Mouse (Mus musculus): ENCODE data around the gene Cma2. TPM values are rescaled to one million over a fixed set of nuclear protein-coding genes. Genes with fewer than 3 reads are reported as not detected.
"Not testable (repeated sequence)": the region's sequence is repeated elsewhere in the genome, so short reads cannot be mapped to it uniquely, and the experiment has no call there.

Gene Cma2
- polyA plus RNA-seq, 1 experiment: not detected

- WGBS: 21% methylated on average over 7 of the region's 7 CpGs
- H3K4me3 ChIP-seq (replicated peaks; ENCODE audit: insufficient read depth, low read depth, low read length): no peak overlapping the region
These were observed 17.2 kb upstream of the Cma2 start for GRCm38 (mm10) chr14:55933586-55933985.

GRCm38 (mm10) chr14:55940070-55940800 is 10.5 kb upstream of the Cma2 start:
- H3K27me3 ChIP-seq (ENCODE audit: control insufficient read depth, insufficient read depth, low read length): no peaks in the 10 kb centered on the region
- H3K4me1 ChIP-seq (ENCODE audit: control insufficient read depth, insufficient read depth, low read length): peaks cover 5% of the 10 kb centered on the region
- 12% methylated on average over 7 of the region's 7 CpGs for WGBS
- peak overlapping the region; percentile 50 for H3K27ac ChIP-seq (ENCODE audit: insufficient read depth, low read length)
- DNase-seq: peak; percentile 18 to 43
- TF ChIP-seq CTCF (IDR thresholded peaks at IDR 0.05; ENCODE audit: borderline replicate concordance, insufficient read depth, low read depth, low read length): no peak
- no peak for TF ChIP-seq POLR2A (IDR thresholded peaks at IDR 0.05; ENCODE audit: borderline replicate concordance, insufficient read depth, low read length)
- H3K4me3 ChIP-seq (replicated peaks; ENCODE audit: insufficient read depth, low read depth, low read length): no peak overlapping the region

More at GRCm38 (mm10) chr14:55933586-55933985, 17.2 kb upstream of the Cma2 start:
- H3K27me3 ChIP-seq (ENCODE audit: control insufficient read depth, insufficient read depth, low read length): no peaks in the 10 kb centered on the region
- TF ChIP-seq CTCF (IDR thresholded peaks at IDR 0.05; ENCODE audit: borderline replicate concordance, insufficient read depth, low read depth, low read length) (no peak), POLR2A (IDR thresholded peaks at IDR 0.05; ENCODE audit: borderline replicate concordance, insufficient read depth, low read length) (no peak)
- H3K4me1 ChIP-seq (ENCODE audit: control insufficient read depth, insufficient read depth, low read length): no peaks in the 10 kb centered on the region
- H3K27ac ChIP-seq (ENCODE audit: insufficient read depth, low read length): no peak overlapping the region
- DNase-seq: no peak

GRCm38 (mm10) chr14:55943601-55944000 is 7.2 kb upstream of the Cma2 start:
- no peak for DNase-seq
- H3K27me3 ChIP-seq (ENCODE audit: control insufficient read depth, insufficient read depth, low read length): no peaks in the 10 kb centered on the region
- H3K4me3 ChIP-seq (replicated peaks; ENCODE audit: insufficient read depth, low read depth, low read length): no peak overlapping the region
- TF ChIP-seq CTCF (IDR thresholded peaks at IDR 0.05; ENCODE audit: borderline replicate concordance, insufficient read depth, low read depth, low read length): no peak
- no peak for TF ChIP-seq POLR2A (IDR thresholded peaks at IDR 0.05; ENCODE audit: borderline replicate concordance, insufficient read depth, low read length)
- WGBS: 84% methylated on average over 11 of the region's 11 CpGs
- H3K4me1 ChIP-seq (ENCODE audit: control insufficient read depth, insufficient read depth, low read length): peaks cover 10% of the 10 kb centered on the region
- H3K27ac ChIP-seq (ENCODE audit: insufficient read depth, low read length): no peak overlapping the region

- TF ChIP-seq POLR2A (IDR thresholded peaks at IDR 0.05; ENCODE audit: borderline replicate concordance, insufficient read depth, low read length): no peak
- no peak for TF ChIP-seq CTCF (IDR thresholded peaks at IDR 0.05; ENCODE audit: borderline replicate concordance, insufficient read depth, low read depth, low read length)
- DNase-seq: no peak
- H3K4me1 ChIP-seq (ENCODE audit: control insufficient read depth, insufficient read depth, low read length): peaks cover 10% of the 10 kb centered on the region
- 92% methylated on average over 4 of the region's 4 CpGs for WGBS
- no peak within 1 kb of the TSS for H3K4me3 ChIP-seq (replicated peaks; ENCODE audit: insufficient read depth, low read depth, low read length)
- H3K27me3 ChIP-seq (ENCODE audit: control insufficient read depth, insufficient read depth, low read length): no peaks in the 10 kb centered on the region
- H3K27ac ChIP-seq (ENCODE audit: insufficient read depth, low read length): no peak within 1 kb of the TSS
These were observed 6.2 kb upstream of the Cma2 start, which contains the start of gene Cma1 for GRCm38 (mm10) chr14:55944575-55944974. Cma1 (minus strand) TSS chr14:55944675.

GRCm38 (mm10) chr14:55946269-55946969 is 4.4 kb upstream of the Cma2 start:
- 91% methylated on average over 2 of the region's 2 CpGs for WGBS
- no peak for DNase-seq

GRCm38 (mm10) chr14:55963263-55963662 is 12.5 kb downstream of the Cma2 start:
- DNase-seq: no peak
- Histone ChIP-seq H3K4me1 (ENCODE audit: control insufficient read depth, insufficient read depth, low read length) (no peaks in the 10 kb centered on the region), H3K27ac (ENCODE audit: insufficient read depth, low read length) (no peak overlapping the region), H3K4me3 (replicated peaks; ENCODE audit: insufficient read depth, low read depth, low read length) (no peak overlapping the region), H3K27me3 (ENCODE audit: control insufficient read depth, insufficient read depth, low read length) (no peaks in the 10 kb centered on the region)
- TF ChIP-seq POLR2A (IDR thresholded peaks at IDR 0.05; ENCODE audit: borderline replicate concordance, insufficient read depth, low read length) (no peak), CTCF (IDR thresholded peaks at IDR 0.05; ENCODE audit: borderline replicate concordance, insufficient read depth, low read depth, low read length) (no peak)
- WGBS: 17% methylated on average over 1 of the region's 1 CpGs

More at GRCm38 (mm10) chr14:55946269-55946969, 4.4 kb upstream of the Cma2 start:
- TF ChIP-seq POLR2A (IDR thresholded peaks at IDR 0.05; ENCODE audit: borderline replicate concordance, insufficient read depth, low read length): no peak
- no peak for TF ChIP-seq CTCF (IDR thresholded peaks at IDR 0.05; ENCODE audit: borderline replicate concordance, insufficient read depth, low read depth, low read length)
- H3K27me3 ChIP-seq (ENCODE audit: control insufficient read depth, insufficient read depth, low read length): no peaks in the 10 kb centered on the region; the same call in 1 of the 2 replicates
- H3K4me1 ChIP-seq (ENCODE audit: control insufficient read depth, insufficient read depth, low read length): peaks cover 4% of the 10 kb centered on the region; the same call in 1 of the 2 replicates
- H3K4me3 ChIP-seq (replicated peaks; ENCODE audit: insufficient read depth, low read depth, low read length): no peak overlapping the region
- no peak overlapping the region for H3K27ac ChIP-seq (ENCODE audit: insufficient read depth, low read length)

- WGBS: 78% methylated on average over 2 of the region's 2 CpGs
- H3K27me3 ChIP-seq (ENCODE audit: control insufficient read depth, insufficient read depth, low read length); H3K4me1 ChIP-seq (ENCODE audit: control insufficient read depth, insufficient read depth, low read length); DNase-seq; H3K27ac ChIP-seq (ENCODE audit: insufficient read depth, low read length); H3K4me3 ChIP-seq (replicated peaks; ENCODE audit: insufficient read depth, low read depth, low read length): not testable (repeated sequence)
These were observed 13.1 kb downstream of the Cma2 start for GRCm38 (mm10) chr14:55963900-55964299.

- not testable (repeated sequence) for H3K27ac ChIP-seq (ENCODE audit: insufficient read depth, low read length); H3K4me1 ChIP-seq (ENCODE audit: control insufficient read depth, insufficient read depth, low read length); DNase-seq; H3K27me3 ChIP-seq (ENCODE audit: control insufficient read depth, insufficient read depth, low read length); H3K4me3 ChIP-seq (replicated peaks; ENCODE audit: insufficient read depth, low read depth, low read length)
- 78% methylated on average over 2 of the region's 3 CpGs for WGBS
These were observed 36.7 kb downstream of the Cma2 start for GRCm38 (mm10) chr14:55987464-55987863.
